Mouse (Mus musculus) stomach, postnatal 0 days (tissue): ENCODE measurements at regions not wholly inside any gene's neighbourhood (a gene's known extent, or its start where the extent isn't known, plus 50 kb on each side); places are given as distances from the start of the nearest gene placed in this dataset.

Experiments
- ATAC-seq: fragments of 200-750 bp; cut with Nextera tagmentation; 2 replicates; pipeline ENCODE4 v1.8.0; 2017; ENCODE audit not compliant: low FRiP score, low TSS enrichment
- DNase-seq: peaks from one replicate; pipeline ENCODE4 v3.0.0-alpha.2; 2016; ENCODE audit warnings: low spot score
- H3K27ac ChIP-seq: fragments of 300-500 bp; sonication (generic); replicated peaks from 2 replicates; pipeline ENCODE4 v1.5.1; 2014; ENCODE audit warnings: mild to moderate bottlenecking, control low read depth
- H3K27me3 ChIP-seq: fragments of 300-500 bp; sonication (generic); 2 replicates; pipeline ENCODE4 v1.6.1; 2014; ENCODE audit warnings: low read length; ENCODE audit not compliant: control insufficient read depth, insufficient read depth
- H3K36me3 ChIP-seq: fragments of 300-500 bp; sonication (generic); 2 replicates; pipeline ENCODE4 v1.6.1; 2014; ENCODE audit warnings: low read length, mixed read lengths; ENCODE audit not compliant: control insufficient read depth, insufficient read depth
- H3K4me1 ChIP-seq: fragments of 300-500 bp; sonication (generic); replicated peaks from 2 replicates; pipeline ENCODE4 v1.6.1; 2014; ENCODE audit warnings: antibody characterized with exemption; ENCODE audit not compliant: control insufficient read depth, insufficient read depth
- H3K4me2 ChIP-seq: fragments of 300-500 bp; sonication (generic); replicated peaks from 2 replicates; pipeline ENCODE4 v1.6.1; 2014; ENCODE audit warnings: low read depth, mild to moderate bottlenecking, control low read depth, moderate library complexity
- H3K4me3 ChIP-seq: fragments of 300-500 bp; sonication (generic); 2 replicates; pipeline ENCODE4 v1.5.1; 2014; ENCODE audit warnings: low read depth, low read length, control low read depth
- H3K9ac ChIP-seq: fragments of 300-500 bp; sonication (generic); 2 replicates; pipeline ENCODE4 v1.6.1; 2014; ENCODE audit warnings: mild to moderate bottlenecking, low read length, control low read depth, mixed read lengths
- H3K9me3 ChIP-seq: fragments of 300-500 bp; sonication (generic); 2 replicates; pipeline ENCODE4 v1.6.1; 2016; ENCODE audit warnings: low read length; ENCODE audit not compliant: control insufficient read depth
- CTCF ChIP-seq: IDR thresholded peaks from 2 replicates; pipeline ENCODE4 v1.5.1; 2016; ENCODE audit warnings: antibody characterized with exemption, low read depth, mild to moderate bottlenecking, moderate library complexity
- EP300 ChIP-seq: optimal IDR thresholded peaks from 2 replicates; pipeline ENCODE3; 2016; ENCODE audit warnings: antibody characterized with exemption
- WGBS: fragments of 180-500 bp; shearing (Covaris S2); extraction: QIAGEN DNeasy Blood & Tissue Kit; methylation state at CpG from one replicate; pipeline ENCODE4 v1.1.7; 2014; 5-methylcytosine and 5-hydroxymethylcytosine counted together

DNA sequence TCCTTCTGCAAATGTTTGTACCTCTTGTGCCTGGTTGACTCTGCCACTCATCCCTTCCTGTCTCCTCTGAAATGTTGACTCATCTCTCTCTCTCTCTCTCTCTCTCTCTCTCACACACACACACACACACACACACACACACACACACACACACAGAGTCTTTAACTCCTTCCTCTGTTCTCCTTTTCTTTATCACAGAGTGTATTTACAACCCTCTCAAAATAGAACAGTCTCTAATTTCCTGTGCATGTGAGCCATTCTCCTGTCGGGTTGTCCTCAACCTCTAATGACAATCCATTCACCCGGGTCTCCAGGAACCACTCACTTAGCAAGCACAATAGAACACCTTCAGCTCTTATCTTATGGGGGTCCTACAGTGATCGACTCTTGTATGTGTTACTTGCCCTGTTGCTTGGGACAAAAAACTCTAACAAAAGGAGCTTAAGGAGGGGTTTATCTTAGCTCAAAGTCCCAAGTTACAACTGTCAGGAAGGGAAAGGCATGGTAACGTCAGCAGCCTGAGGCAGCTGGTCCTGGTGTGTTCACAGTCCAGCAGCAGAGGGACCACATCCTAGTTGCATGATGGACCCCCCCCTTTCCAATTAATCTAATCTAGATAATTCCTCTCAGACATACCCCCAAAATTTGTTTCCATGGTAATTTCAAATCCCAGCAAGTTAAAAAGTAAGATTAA lies 163.0 kb downstream of the Mycn start:
- Histone ChIP-seq H3K9me3 (no peaks in the 10 kb centered on the region), H3K4me2 (no peak overlapping the region), H3K4me1 (no peaks in the 10 kb centered on the region), H3K9ac (no peak overlapping the region), H3K36me3 (no peaks in the 10 kb centered on the region), H3K27me3 (no peaks in the 10 kb centered on the region), H3K27ac (no peak overlapping the region), H3K4me3 (no peak overlapping the region)
- WGBS = 43% methylated on average over 4 of the region's 4 CpGs
- ATAC-seq (no peak), DNase-seq (no peak)
- TF ChIP-seq EP300 = no peak
- TF ChIP-seq CTCF = no peak

DNA sequence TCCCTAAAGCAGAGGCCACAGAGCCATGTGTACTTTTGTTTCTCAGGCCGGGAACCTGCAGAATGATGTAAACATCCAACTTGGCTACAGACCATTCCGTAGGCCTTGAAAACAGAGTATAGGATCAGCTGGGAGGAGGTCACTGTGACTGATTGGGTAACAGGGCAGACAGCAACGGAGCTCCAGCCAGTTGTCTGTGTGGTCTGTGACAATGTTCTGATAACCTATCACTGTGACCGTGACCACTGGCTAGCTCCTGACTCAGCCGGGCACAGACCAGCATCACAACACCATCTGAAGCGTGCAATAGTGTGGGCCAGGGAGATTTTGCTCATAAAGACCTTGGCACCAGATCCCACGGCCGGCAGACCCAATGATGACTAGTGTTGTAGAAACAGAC lies 164.3 kb downstream of the Mycn start:
- H3K4me3 ChIP-seq = no peak overlapping the region
- no peak overlapping the region for H3K27ac ChIP-seq
- no peaks in the 10 kb centered on the region for H3K9me3 ChIP-seq
- H3K9ac ChIP-seq = no peak overlapping the region
- no peaks in the 10 kb centered on the region for H3K36me3 ChIP-seq
- ATAC-seq (no peak), DNase-seq (no peak)
- WGBS = 72% methylated on average over 8 of the region's 8 CpGs
- H3K27me3 ChIP-seq = no peaks in the 10 kb centered on the region
- H3K4me1 ChIP-seq = no peaks in the 10 kb centered on the region
- no peak overlapping the region for H3K4me2 ChIP-seq
- TF ChIP-seq EP300 = no peak
- no peak for TF ChIP-seq CTCF

DNA sequence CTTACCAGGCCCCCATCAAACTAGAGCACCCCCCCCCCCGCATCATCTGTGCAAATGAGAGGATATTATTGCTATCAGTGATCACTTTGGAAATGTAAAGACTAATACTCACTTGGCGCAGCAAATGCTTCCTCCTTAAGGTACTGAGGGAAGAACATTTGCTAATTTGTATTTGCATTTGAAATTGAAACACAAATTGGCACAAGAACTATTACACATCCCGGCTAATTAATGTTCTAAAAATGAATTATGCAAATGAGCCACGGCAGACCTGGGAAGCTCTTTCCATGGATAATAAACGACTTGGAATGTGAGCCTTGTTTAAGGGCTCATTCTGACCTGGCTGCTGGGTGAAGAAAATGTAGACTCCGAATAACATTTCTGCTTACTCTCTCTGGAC lies 164.9 kb downstream of the Mycn start:
- no peak for ATAC-seq
- no peaks in the 10 kb centered on the region for H3K27me3 ChIP-seq
- no peaks in the 10 kb centered on the region for H3K9me3 ChIP-seq
- H3K36me3 ChIP-seq = no peaks in the 10 kb centered on the region
- H3K27ac ChIP-seq = no peak overlapping the region
- no peak for TF ChIP-seq CTCF
- TF ChIP-seq EP300 = no peak
- no peaks in the 10 kb centered on the region for H3K4me1 ChIP-seq
- WGBS = 80% methylated on average over 6 of the region's 6 CpGs
- H3K4me3 ChIP-seq = no peak overlapping the region
- no peak overlapping the region for H3K4me2 ChIP-seq
- DNase-seq = no peak
- H3K9ac ChIP-seq = no peak overlapping the region

DNA sequence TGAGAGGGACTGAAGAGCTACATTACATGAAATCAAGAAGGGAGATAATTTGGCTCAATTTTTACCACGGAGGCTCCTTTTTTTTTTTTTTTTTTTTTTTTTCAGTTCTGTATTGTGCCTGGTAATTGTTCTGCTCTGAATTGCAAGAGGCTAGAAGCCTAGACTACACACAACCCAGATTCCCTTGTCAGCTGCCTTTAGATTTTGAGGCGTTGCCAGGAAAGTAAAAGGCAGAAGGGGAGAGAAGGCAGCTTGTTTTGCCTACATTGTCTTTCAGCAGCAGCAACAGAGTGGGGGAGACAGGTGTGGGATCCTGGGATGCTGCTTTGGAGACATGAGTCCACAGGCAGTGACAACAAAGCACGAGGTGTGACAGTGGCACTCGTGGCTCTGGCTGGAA lies 170.7 kb downstream of the Mycn start:
- Histone ChIP-seq H3K27me3 (no peaks in the 10 kb centered on the region), H3K4me1 (no peaks in the 10 kb centered on the region), H3K9me3 (no peaks in the 10 kb centered on the region), H3K4me2 (no peak overlapping the region), H3K4me3 (no peak overlapping the region), H3K36me3 (no peaks in the 10 kb centered on the region), H3K27ac (no peak overlapping the region), H3K9ac (no peak overlapping the region)
- DNase-seq (no peak), ATAC-seq (no peak)
- no peak for TF ChIP-seq CTCF
- no peak for TF ChIP-seq EP300
- 66% methylated on average over 4 of the region's 4 CpGs for WGBS

DNA sequence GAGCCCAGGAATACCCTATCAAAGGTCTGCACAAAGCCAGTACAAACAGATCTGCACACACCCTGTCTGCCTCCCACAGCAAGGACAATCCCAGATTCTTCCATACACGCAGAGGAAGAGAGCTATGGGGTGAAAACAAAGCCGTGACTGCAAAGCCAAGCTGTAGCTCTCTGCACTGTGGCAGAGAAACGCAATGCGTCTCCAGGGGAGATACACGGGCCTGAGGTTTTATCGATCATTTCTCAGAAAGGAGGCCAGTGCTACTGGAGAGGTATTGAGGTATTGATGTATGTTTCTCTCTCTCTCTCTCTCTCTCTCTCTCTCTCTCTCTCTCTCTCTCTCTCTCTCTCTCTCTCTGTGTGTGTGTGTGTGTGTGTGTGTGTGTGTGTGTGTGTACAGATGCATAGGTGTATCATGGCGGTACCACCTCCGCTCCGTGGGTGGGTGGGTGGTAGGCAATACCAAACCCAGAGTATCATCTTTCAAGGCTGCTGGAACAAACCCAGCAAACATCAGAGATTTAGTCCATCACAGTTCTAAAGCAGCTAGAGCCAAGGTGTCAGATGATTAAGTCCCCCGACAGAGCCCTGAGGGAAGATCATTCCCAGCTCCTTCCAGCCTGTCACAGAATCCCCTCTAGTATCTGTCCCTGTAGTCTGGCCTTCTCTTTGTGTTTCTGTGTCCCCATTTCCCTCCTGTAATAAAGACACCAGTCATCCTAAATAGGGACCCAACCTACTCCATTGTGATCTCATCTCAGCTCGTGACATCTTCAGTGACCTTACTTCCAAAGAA lies 175.0 kb downstream of the Mycn start:
- Histone ChIP-seq H3K4me3 (no peak overlapping the region), H3K27me3 (no peaks in the 10 kb centered on the region), H3K9me3 (no peaks in the 10 kb centered on the region), H3K4me2 (no peak overlapping the region), H3K27ac (no peak overlapping the region), H3K9ac (no peak overlapping the region), H3K36me3 (no peaks in the 10 kb centered on the region), H3K4me1 (no peaks in the 10 kb centered on the region)
- no peak for TF ChIP-seq CTCF
- TF ChIP-seq EP300 = no peak
- 51% methylated on average over 11 of the region's 11 CpGs for WGBS
- ATAC-seq = no peak
- DNase-seq = no peak

DNA sequence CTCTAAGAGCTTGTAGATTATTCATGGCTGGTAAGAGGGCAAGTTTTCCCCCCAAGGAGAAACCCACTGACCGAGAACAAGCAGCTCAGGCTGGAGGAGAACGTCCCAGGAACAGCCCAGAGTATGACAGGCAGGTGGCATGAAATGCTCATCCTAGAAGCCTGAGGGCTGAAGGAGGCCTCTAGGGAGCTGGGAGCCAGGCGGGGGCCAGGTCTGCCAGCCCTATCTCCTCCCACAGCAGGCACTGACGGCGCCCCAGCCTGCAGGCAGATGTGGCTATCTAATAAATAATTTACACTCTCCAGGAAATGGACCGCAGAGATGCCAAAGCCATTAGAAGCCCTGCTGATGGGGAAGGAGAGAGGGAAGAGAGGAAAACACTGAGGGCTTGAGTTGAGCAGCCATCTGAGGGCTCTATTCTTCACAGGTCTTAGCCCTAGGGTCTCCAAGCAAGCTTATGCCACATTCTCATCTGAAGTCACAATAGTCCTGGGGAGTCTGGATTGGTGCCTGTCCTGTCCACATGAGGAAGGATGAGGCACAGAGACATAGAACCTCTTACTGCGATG lies 176.1 kb downstream of the Mycn start:
- no peaks in the 10 kb centered on the region for H3K27me3 ChIP-seq
- H3K4me1 ChIP-seq = no peaks in the 10 kb centered on the region
- no peaks in the 10 kb centered on the region for H3K36me3 ChIP-seq
- 55% methylated on average over 7 of the region's 7 CpGs for whole genome bisulfite sequencing
- H3K27ac ChIP-seq = no peak overlapping the region
- no peak overlapping the region for H3K9ac ChIP-seq
- H3K9me3 ChIP-seq = no peaks in the 10 kb centered on the region
- no peak overlapping the region for H3K4me2 ChIP-seq
- TF ChIP-seq CTCF (no peak), EP300 (no peak)
- ATAC-seq (no peak), DNase-seq (no peak)
- no peak overlapping the region for H3K4me3 ChIP-seq
